In genomic region chrX:170019954-170020689, GRCm38 (mm10) we compare ENCODE assay signal across 7 mouse cellular contexts. TPM values are rescaled to one million over a fixed set of nuclear protein-coding genes. Genes with fewer than 3 reads are reported as not detected.
DNase-seq lines count a peak whose midpoint lies in the region; ATAC-seq and TF ChIP-seq lines count a peak whose summit lies in the region.
"Not testable (repeated sequence)": the region's sequence is repeated elsewhere in the genome, so short reads cannot be mapped to it uniquely, and the experiment has no call there.

No protein-coding gene starts in this region.

- peak; percentile 82 for TF ChIP-seq CTCF in liver, embryonic 14.5 days (IDR thresholded peaks at IDR 0.05; ENCODE audit: low read depth)

- peak; percentile 93 for DNase-seq in adrenal gland, adult 2 months
- DNase-seq in embryo, embryonic 10 days (ENCODE audit: low spot score): peak; percentile 31
- DNase-seq in kidney, postnatal 10 days: peak; percentile 94
- DNase-seq in liver, embryonic 14.5 days (ENCODE audit: low read depth in 3 of 3, low spot score in 3 of 3): peak in 1 of 3 experiments; percentile 76
- DNase-seq in neural tube, embryonic 11.5 days (ENCODE audit: low spot score): peak; percentile 43
- DNase-seq in spleen, postnatal 4 days (ENCODE audit: low spot score in 2 of 2): peak; percentile 93 to 99

- not testable (repeated sequence) for H3K9ac ChIP-seq in liver, embryonic 14.5 days (replicated peaks); neural tube, embryonic 11.5 days (ENCODE audit: low read length)

- WGBS in liver, embryonic 14.5 days (ENCODE audit: insufficient replicate concordance): 48% methylated on average over 14 of the region's 14 CpGs
- WGBS in neural tube, embryonic 11.5 days: 56% methylated on average over 14 of the region's 14 CpGs

- not testable (repeated sequence) for H3K4me2 ChIP-seq in liver, embryonic 14.5 days (ENCODE audit: low read depth); neural tube, embryonic 11.5 days (ENCODE audit: low read depth)

- peaks cover 15% of the 10 kb centered on the region for H3K9me3 ChIP-seq in liver, embryonic 14.5 days (ENCODE audit: control insufficient read depth, low read length)
- peaks cover 20% of the 10 kb centered on the region for H3K9me3 ChIP-seq in neural tube, embryonic 11.5 days (ENCODE audit: control insufficient read depth, low read length)

- not testable (repeated sequence) for H3K4me1 ChIP-seq in liver, embryonic 14.5 days (replicated peaks; ENCODE audit: control insufficient read depth in 2 of 2, insufficient read depth in 2 of 2, low read length in 1 of 2); neural tube, embryonic 11.5 days (ENCODE audit: control insufficient read depth, insufficient read depth, low read length)

- peaks cover 54% of the 10 kb centered on the region for H3K36me3 ChIP-seq in liver, embryonic 14.5 days (replicated peaks; ENCODE audit: control insufficient read depth, insufficient read depth, low read depth)
- H3K36me3 ChIP-seq in neural tube, embryonic 11.5 days (ENCODE audit: control insufficient read depth, insufficient read depth, low read length): peaks cover 16% of the 10 kb centered on the region

- not testable (repeated sequence) for TF ChIP-seq EP300 in liver, embryonic 14.5 days (IDR thresholded peaks at IDR 0.05; ENCODE audit: low read depth)

- not testable (repeated sequence) for H3K27ac ChIP-seq in liver, embryonic 14.5 days; neural tube, embryonic 11.5 days (ENCODE audit: low read depth, low read length)

- not testable (repeated sequence) for H3K27me3 ChIP-seq in liver, embryonic 14.5 days (ENCODE audit: control insufficient read depth, insufficient read depth, low read length); neural tube, embryonic 11.5 days (ENCODE audit: control insufficient read depth, insufficient read depth, low read length)

- ATAC-seq in granulocyte monocyte progenitor cell, adult 5-6 weeks (replicated peaks; ENCODE audit: poor library complexity, severe bottlenecking): peak; percentile 13; the same call in 1 of the 2 replicates
- peak; percentile 20 for ATAC-seq in liver, embryonic 14.5 days (ENCODE audit: insufficient read depth)
- ATAC-seq in neural tube, embryonic 11.5 days (ENCODE audit: insufficient read depth, low FRiP score, low TSS enrichment): not testable (repeated sequence)

- H3K4me3 ChIP-seq in liver, embryonic 14.5 days (ENCODE audit: insufficient read depth in 1 of 2, low read depth in 2 of 2, low read length in 2 of 2); neural tube, embryonic 11.5 days (ENCODE audit: low read depth, low read length): not testable (repeated sequence)

RNA-seq across cellular contexts. Expression of gene Gm21887, which starts 10.7 kb away (rescaled TPM):
- total RNA-seq in adrenal gland, adult 2 months (2021): 100 to 1,000 TPM in 1 of 2 experiments, 10 to 100 TPM in 1; 67.4 to 241 TPM
- polyA plus RNA-seq in adrenal gland, adult 2 months (2012; rRNA removed): 957 and 2,016 TPM in 2 replicates
- total RNA-seq in granulocyte monocyte progenitor cell, adult 5-6 weeks (2014; fragmentation: Nextera tagmentation): 36.7 and 87.7 TPM in 2 replicates
- total RNA-seq in granulocyte monocyte progenitor cell, adult 5-6 weeks (2017): 163 and 210 TPM in 2 replicates
- 94.3 and 264 TPM in 2 replicates for polyA plus RNA-seq in liver, embryonic 14.5 days (2012; rRNA removed)
- polyA plus RNA-seq in liver, embryonic 14.5 days (2014; fragmentation: Nextera tagmentation; extraction: Ambion mirVana): 36.2 and 58.4 TPM in 2 replicates
- 214 and 267 TPM in 2 replicates for polyA plus RNA-seq in neural tube, embryonic 11.5 days (2014; fragmentation: Nextera tagmentation; extraction: Ambion mirVana)
